In genomic region chr17:94834446-94835117, GRCm38 (mm10) we compare ENCODE assay signal across 8 mouse cellular contexts.
A peak's percentile ranks its signal among the peaks of the same experiment; 100 is the strongest.
DNase-seq lines count a peak whose midpoint lies in the region; ATAC-seq and TF ChIP-seq lines count a peak whose summit lies in the region.

No protein-coding gene starts in this region.

- H3K36me3 ChIP-seq in embryonic facial prominence, embryonic 13.5 days = peaks cover 21% of the 10 kb centered on the region
- no peaks in the 10 kb centered on the region for H3K36me3 ChIP-seq in kidney, adult 2 months (ENCODE audit: control insufficient read depth, insufficient read depth, low read length)
- peaks cover 7% of the 10 kb centered on the region; the same call in 1 of the 2 replicates for H3K36me3 ChIP-seq in limb, embryonic 12.5 days
- no peaks in the 10 kb centered on the region; the same call in 1 of the 2 replicates for H3K36me3 ChIP-seq in midbrain, embryonic 15.5 days (replicated peaks)
- no peaks in the 10 kb centered on the region for H3K36me3 ChIP-seq in spleen, adult 2 months (ENCODE audit: control insufficient read depth, insufficient read depth, low read length)

- H3K4me3 ChIP-seq in embryonic facial prominence, embryonic 13.5 days = peak overlapping the region; percentile 70
- peak overlapping the region; percentile 89 for H3K4me3 ChIP-seq in kidney, adult 2 months (ENCODE audit: insufficient read depth, low read depth, low read length)
- H3K4me3 ChIP-seq in limb, embryonic 12.5 days (replicated peaks) = peak overlapping the region; percentile 58
- peak overlapping the region; percentile 55 for H3K4me3 ChIP-seq in midbrain, embryonic 15.5 days
- peak overlapping the region; percentile 91 for H3K4me3 ChIP-seq in spleen, adult 2 months (ENCODE audit: extremely low read depth, insufficient read depth, insufficient read length)

- WGBS in embryonic facial prominence, embryonic 13.5 days = 2% methylated on average over 20 of the region's 20 CpGs
- WGBS in kidney, adult 2 months = under 1% methylated on average over 20 of the region's 20 CpGs
- WGBS in limb, embryonic 12.5 days = 1% methylated on average over 20 of the region's 20 CpGs
- 1% methylated on average over 20 of the region's 20 CpGs for WGBS in midbrain, embryonic 15.5 days
- under 1% methylated on average over 20 of the region's 20 CpGs for WGBS in spleen, adult 2 months

- ATAC-seq in embryonic facial prominence, embryonic 13.5 days (ENCODE audit: insufficient number of reproducible peaks, insufficient read depth, low FRiP score, low TSS enrichment, low read depth) = peak; percentile 86
- ATAC-seq in limb, embryonic 12.5 days (ENCODE audit: insufficient number of reproducible peaks, insufficient read depth, low FRiP score, low TSS enrichment, low read depth) = peak; percentile 95
- ATAC-seq in midbrain, embryonic 15.5 days (replicated peaks) = peak; percentile 99

- no peaks in the 10 kb centered on the region for H3K27me3 ChIP-seq in embryonic facial prominence, embryonic 13.5 days
- no peaks in the 10 kb centered on the region for H3K27me3 ChIP-seq in kidney, adult 2 months (replicated peaks; ENCODE audit: control insufficient read depth, insufficient read depth, low read length)
- no peaks in the 10 kb centered on the region for H3K27me3 ChIP-seq in limb, embryonic 12.5 days
- H3K27me3 ChIP-seq in midbrain, embryonic 15.5 days (replicated peaks) = no peaks in the 10 kb centered on the region
- no peaks in the 10 kb centered on the region for H3K27me3 ChIP-seq in spleen, adult 2 months (ENCODE audit: control insufficient read depth, insufficient read depth, low read length)

- 0 out of 2 replicates have a peak, but pooled peaks cover 6% of the 10 kb centered on the region for H3K4me1 ChIP-seq in embryonic facial prominence, embryonic 13.5 days
- no peaks in the 10 kb centered on the region for H3K4me1 ChIP-seq in kidney, adult 2 months (ENCODE audit: control insufficient read depth, insufficient read depth, low read length)
- H3K4me1 ChIP-seq in limb, embryonic 12.5 days (replicated peaks) = 0 out of 2 replicates have a peak, but pooled peaks cover 8% of the 10 kb centered on the region
- H3K4me1 ChIP-seq in midbrain, embryonic 15.5 days = peaks cover 14% of the 10 kb centered on the region
- H3K4me1 ChIP-seq in spleen, adult 2 months (ENCODE audit: control insufficient read depth, insufficient read depth, insufficient read length) = no peaks in the 10 kb centered on the region

- TF ChIP-seq POLR2A in kidney, adult 2 months (IDR thresholded peaks at IDR 0.05; ENCODE audit: low read depth, low read length) = peak; percentile 23
- peak; percentile 28; the same call in 1 of the 2 replicates for TF ChIP-seq POLR2A in spleen, adult 2 months (IDR thresholded peaks at IDR 0.05; ENCODE audit: low read depth, low read length)

- peaks cover 9% of the 10 kb centered on the region for H3K9me3 ChIP-seq in embryonic facial prominence, embryonic 13.5 days
- H3K9me3 ChIP-seq in limb, embryonic 12.5 days = peaks cover 5% of the 10 kb centered on the region; the same call in 1 of the 2 replicates
- H3K9me3 ChIP-seq in midbrain, embryonic 15.5 days = peaks cover 6% of the 10 kb centered on the region; the same call in 1 of the 2 replicates

- H3K9ac ChIP-seq in embryonic facial prominence, embryonic 13.5 days = peak overlapping the region; percentile 80
- peak overlapping the region; percentile 71 for H3K9ac ChIP-seq in limb, embryonic 12.5 days (replicated peaks)
- H3K9ac ChIP-seq in midbrain, embryonic 15.5 days = peak overlapping the region; percentile 57

- TF ChIP-seq CTCF in kidney, adult 2 months (conservative IDR thresholded peaks at IDR 0.05; ENCODE audit: insufficient read depth, insufficient read length, low read depth, low read length) = no peak
- no peak for TF ChIP-seq CTCF in spleen, adult 2 months (IDR thresholded peaks at IDR 0.05; ENCODE audit: extremely low read depth, insufficient read depth, insufficient read length, insufficient replicate concordance)

- peak overlapping the region; percentile 77 for H3K4me2 ChIP-seq in embryonic facial prominence, embryonic 13.5 days
- peak overlapping the region; percentile 78 for H3K4me2 ChIP-seq in limb, embryonic 12.5 days
- peak overlapping the region; percentile 78 for H3K4me2 ChIP-seq in midbrain, embryonic 15.5 days

- H3K27ac ChIP-seq in embryonic facial prominence, embryonic 13.5 days = peak overlapping the region; percentile 89
- peak overlapping the region; percentile 94 for H3K27ac ChIP-seq in kidney, adult 2 months (ENCODE audit: insufficient read depth, low read depth, low read length)
- H3K27ac ChIP-seq in limb, embryonic 12.5 days = peak overlapping the region; percentile 89
- H3K27ac ChIP-seq in midbrain, embryonic 15.5 days = peak overlapping the region; percentile 78
- H3K27ac ChIP-seq in spleen, adult 2 months (ENCODE audit: insufficient read depth, low read length) = peak overlapping the region; percentile 84

- DNase-seq in 3134 (ENCODE audit: extremely low read depth, insufficient read length, low spot score) = peak; percentile 85
- DNase-seq in adrenal gland, postnatal 36 days = peak; percentile 83 to 88
- peak; percentile 87 to 89 for DNase-seq in heart, adult 18-20 months
- peak; percentile 92 for DNase-seq in kidney, adult 2 months
- DNase-seq in spleen, adult 2 months (ENCODE audit: low read depth in 1 of 2, low spot score in 2 of 2) = peak; percentile 41 to 78

Comparison
In these comparisons a context has a peak if more than half of its experiments do, and no peak if none do; other contexts are left out.
1. Peak in every context shown above with its lines: DNase-seq, ATAC-seq, H3K4me3 ChIP-seq and H3K27ac ChIP-seq.